Comparison of ENCODE assay signal across 8 mouse cellular contexts in genomic region chr9:78775462-78775861, GRCm38 (mm10).
DNase-seq lines count a peak whose midpoint lies in the region; ATAC-seq and TF ChIP-seq lines count a peak whose summit lies in the region.

No protein-coding gene starts in this region.

- peak; percentile 62; the same call in 1 of the 2 replicates for TF ChIP-seq CTCF in embryonic fibroblast, embryonic 13.5 days (IDR thresholded peaks at IDR 0.05; ENCODE audit: borderline replicate concordance, insufficient read depth, low read length)

- no peak overlapping the region for H3K4me3 ChIP-seq in neural tube, embryonic 12.5 days
- H3K4me3 ChIP-seq in embryonic fibroblast, embryonic 13.5 days (ENCODE audit: insufficient read depth, low read length): no peak overlapping the region
- no peak overlapping the region for H3K4me3 ChIP-seq in limb, embryonic 13.5 days

- H3K4me1 ChIP-seq in neural tube, embryonic 12.5 days: no peaks in the 10 kb centered on the region
- peaks cover 5% of the 10 kb centered on the region; the same call in 1 of the 2 replicates for H3K4me1 ChIP-seq in embryonic fibroblast, embryonic 13.5 days (ENCODE audit: control insufficient read depth, insufficient read depth, low read length)
- peaks cover 24% of the 10 kb centered on the region for H3K4me1 ChIP-seq in limb, embryonic 13.5 days

- no peaks in the 10 kb centered on the region for H3K9me3 ChIP-seq in neural tube, embryonic 12.5 days
- H3K9me3 ChIP-seq in limb, embryonic 13.5 days: no peaks in the 10 kb centered on the region

- no peak overlapping the region for H3K4me2 ChIP-seq in neural tube, embryonic 12.5 days (replicated peaks)
- H3K4me2 ChIP-seq in limb, embryonic 13.5 days (replicated peaks): no peak overlapping the region

- no peak for TF ChIP-seq POLR2A in embryonic fibroblast, embryonic 13.5 days (IDR thresholded peaks at IDR 0.05; ENCODE audit: low read depth, low read length)

- no peaks in the 10 kb centered on the region for H3K27me3 ChIP-seq in neural tube, embryonic 12.5 days (replicated peaks)
- H3K27me3 ChIP-seq in limb, embryonic 13.5 days: no peaks in the 10 kb centered on the region

- ATAC-seq in neural tube, embryonic 12.5 days (ENCODE audit: low FRiP score, low read depth): 0 out of 2 replicates have a peak, but pooled peaks have one; percentile 25
- peak; percentile 55; the same call in 1 of the 2 replicates for ATAC-seq in limb, embryonic 13.5 days (ENCODE audit: low FRiP score, low read depth)
- no peak for ATAC-seq in erythroblast, adult 5-6 weeks (replicated peaks; ENCODE audit: low FRiP score, poor library complexity, severe bottlenecking)

- H3K27ac ChIP-seq in neural tube, embryonic 12.5 days: no peak overlapping the region
- H3K27ac ChIP-seq in embryonic fibroblast, embryonic 13.5 days (ENCODE audit: insufficient read depth, low read length): no peak overlapping the region
- no peak overlapping the region for H3K27ac ChIP-seq in limb, embryonic 13.5 days

- H3K9ac ChIP-seq in neural tube, embryonic 12.5 days: no peak overlapping the region
- H3K9ac ChIP-seq in limb, embryonic 13.5 days: no peak overlapping the region

- WGBS in neural tube, embryonic 12.5 days: 18% methylated on average over 5 of the region's 5 CpGs
- WGBS in limb, embryonic 13.5 days: 10% methylated on average over 5 of the region's 5 CpGs

- DNase-seq in neural tube, embryonic 10.5 days (ENCODE audit: extremely low spot score, low spot score): no peak
- peak; percentile 45 for DNase-seq in adrenal gland, postnatal 14 days
- peak; percentile 40 for DNase-seq in kidney, adult 9 months
- DNase-seq in right cerebral cortex, adult 2 months (ENCODE audit: low spot score in 2 of 2): peak; percentile 46 to 66

- no peaks in the 10 kb centered on the region for H3K36me3 ChIP-seq in neural tube, embryonic 12.5 days
- H3K36me3 ChIP-seq in limb, embryonic 13.5 days: no peaks in the 10 kb centered on the region
